Mouse (Mus musculus) natural killer cell, adult 2 months (primary cell): ENCODE results near the gene Igf2bp2.

Source experiments
- DNase-seq, 2 experiments: peaks; one replicate each; pipeline ENCODE4 v3.0.0; 2022; ENCODE audit warnings: low spot score in 2 of 2

The Igf2bp2 gene

DNA sequence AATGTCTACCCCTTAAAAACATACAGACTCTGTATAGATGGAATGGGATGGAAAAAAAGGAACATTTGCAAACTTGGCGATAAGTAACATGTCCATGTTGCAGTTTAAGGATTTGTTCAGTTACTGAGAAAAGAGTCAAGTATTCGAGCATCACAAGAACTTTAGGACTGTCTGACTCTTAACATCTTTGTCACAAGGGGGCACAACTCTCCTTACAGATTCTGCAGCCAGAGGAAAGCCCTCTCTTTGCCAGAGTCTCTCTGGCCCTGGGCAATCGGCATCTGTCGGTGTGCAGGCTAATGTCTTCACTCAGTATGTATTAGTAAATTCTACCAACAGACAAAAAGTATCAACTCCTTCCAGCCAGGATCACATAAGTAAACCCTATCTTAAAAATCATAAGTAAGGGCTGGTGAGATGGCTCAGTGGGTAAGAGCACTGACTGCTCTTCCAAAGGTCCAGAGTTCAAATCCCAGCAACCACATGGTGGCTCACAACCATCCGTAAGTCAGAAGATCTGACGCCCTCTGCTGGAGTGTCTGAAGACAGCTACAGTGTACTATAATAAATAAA lies 57.0 kb downstream of the Igf2bp2 start:
- DNase-seq = no peak

DNA sequence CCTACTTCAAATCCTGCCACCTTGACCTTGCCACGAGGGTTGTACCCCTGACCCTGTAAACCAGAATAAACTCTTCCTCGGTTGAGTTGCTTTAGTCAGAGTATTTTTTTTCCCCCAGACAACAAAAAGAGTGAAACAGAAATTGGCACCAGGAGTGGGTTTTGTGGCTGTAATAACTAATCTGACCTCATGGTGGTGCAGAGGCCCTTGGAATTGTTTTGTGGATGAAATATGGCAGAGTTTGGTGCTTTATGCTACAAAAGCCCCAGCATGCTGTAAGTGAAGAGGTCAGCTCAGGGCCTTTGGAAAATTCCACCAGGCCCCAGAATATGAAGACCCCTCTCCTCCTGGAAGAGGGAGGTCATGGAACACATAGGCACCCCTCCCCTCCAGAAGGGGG lies 63.0 kb downstream of the Igf2bp2 start:
- no peak for DNase-seq

DNA sequence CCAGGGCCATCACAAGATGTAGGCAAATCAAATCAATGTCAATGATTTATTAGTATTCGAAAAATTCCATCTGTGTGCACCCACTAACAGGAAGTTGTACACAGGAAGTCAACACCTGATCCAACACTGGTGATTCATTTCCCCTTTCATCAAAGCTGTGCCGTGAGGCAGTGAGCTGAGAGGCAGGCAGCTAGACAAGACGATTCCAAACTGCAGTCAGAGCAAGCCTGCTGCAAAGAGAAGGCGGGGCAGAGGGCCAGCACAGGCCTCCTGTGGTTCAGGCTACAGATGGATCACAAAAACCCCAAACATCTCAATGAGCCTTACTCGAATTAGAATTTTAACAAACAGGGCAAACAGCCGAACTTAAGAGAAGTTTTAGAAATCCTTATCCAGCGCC lies 65.4 kb downstream of the Igf2bp2 start:
- DNase-seq = no peak

- no peak for DNase-seq
Measured at GRCm38 (mm10) chr16:22095751-22096150, 67.3 kb downstream of the Igf2bp2 start.

GRCm38 (mm10) chr16:22091255-22091783 lies 71.8 kb downstream of the Igf2bp2 start:
- DNase-seq = no peak

- DNase-seq = no peak
Measured at GRCm38 (mm10) chr16:22085411-22085810, 77.7 kb downstream of the Igf2bp2 start.

- DNase-seq = no peak
Measured at GRCm38 (mm10) chr16:22080125-22080710, 82.9 kb downstream of the Igf2bp2 start.

- no peak for DNase-seq
Measured at GRCm38 (mm10) chr16:22076620-22076941, 86.5 kb downstream of the Igf2bp2 start.

GRCm38 (mm10) chr16:22075829-22076619 lies 87.1 kb downstream of the Igf2bp2 start:
- DNase-seq = no peak

- DNase-seq = no peak
Measured at GRCm38 (mm10) chr16:22075067-22075466, 88.0 kb downstream of the Igf2bp2 start.

GRCm38 (mm10) chr16:22071361-22071760 lies 91.7 kb downstream of the Igf2bp2 start:
- no peak for DNase-seq

DNA sequence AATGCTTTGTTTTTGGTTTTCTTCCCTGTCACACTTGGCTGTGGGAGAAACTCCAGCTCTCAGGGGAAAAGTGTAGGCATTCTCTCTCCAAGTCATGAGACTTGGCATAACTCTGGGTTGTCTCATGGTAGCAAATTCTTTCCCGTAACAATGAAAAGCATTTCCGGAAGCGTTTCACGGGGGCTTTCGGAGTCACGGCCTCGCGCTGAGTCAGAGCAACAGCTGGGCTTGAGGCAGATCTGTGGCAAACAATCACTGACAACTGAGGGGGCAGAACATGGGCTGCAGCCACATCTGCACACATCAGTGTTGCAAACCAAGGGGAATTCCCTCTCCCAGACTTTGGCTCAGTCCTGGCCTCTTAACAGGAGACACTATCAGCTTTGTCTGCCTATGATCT lies 95.7 kb downstream of the Igf2bp2 start:
- no peak for DNase-seq

- DNase-seq = no peak
Measured at GRCm38 (mm10) chr16:22065536-22065935, 97.6 kb downstream of the Igf2bp2 start.

DNA sequence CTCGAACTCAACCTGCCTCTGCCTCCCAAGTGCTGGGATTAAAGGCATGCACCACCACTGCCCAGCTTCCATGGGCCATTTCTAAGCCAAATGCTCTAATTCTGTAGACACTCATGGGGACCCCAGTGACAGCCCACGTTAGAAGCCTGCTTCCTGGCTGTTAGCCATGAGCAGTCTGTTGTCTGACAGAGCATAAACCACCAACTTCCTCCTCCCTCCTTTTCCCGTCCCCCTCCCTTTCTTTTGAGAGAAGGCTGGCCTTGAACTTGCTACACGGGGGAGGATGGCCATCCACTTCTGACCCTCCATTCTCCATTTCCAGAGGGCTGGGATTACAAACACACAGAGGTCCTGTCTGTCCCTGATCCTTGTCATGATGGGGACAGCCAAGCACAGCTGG lies 100.8 kb downstream of the Igf2bp2 start:
- DNase-seq = no peak

DNA sequence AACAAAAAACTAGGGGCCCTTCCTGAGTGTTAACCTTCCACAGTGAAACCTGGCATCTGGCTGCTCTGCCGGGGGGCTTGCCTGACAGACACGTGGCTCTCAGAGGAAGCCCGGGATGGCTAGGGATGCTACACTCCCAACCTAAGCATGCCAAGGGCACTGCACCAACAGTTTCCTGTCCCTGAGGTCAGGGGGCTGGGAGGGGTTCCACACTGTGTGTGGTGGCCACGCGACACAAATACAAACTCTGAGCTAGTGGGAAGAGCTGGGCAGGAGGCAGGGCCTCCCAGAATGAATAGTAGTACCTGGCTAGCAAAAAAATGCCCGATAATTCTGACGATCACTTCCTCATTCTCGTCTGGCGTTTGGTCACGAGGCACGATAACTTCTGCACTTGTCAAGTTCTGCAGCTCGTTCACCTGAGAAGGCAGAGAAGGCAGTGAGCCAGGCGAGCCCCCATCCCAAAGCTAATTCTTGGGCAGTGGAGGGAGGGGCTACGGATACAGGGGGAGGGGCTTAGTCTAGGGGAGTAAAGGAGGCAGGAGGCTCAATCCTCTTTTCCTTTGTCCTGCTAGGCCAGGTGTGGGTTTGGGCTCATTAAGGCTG lies 101.4 kb downstream of the Igf2bp2 start:
- peak in 1 of 2 experiments; percentile 49 for DNase-seq

- DNase-seq = no peak
Measured at GRCm38 (mm10) chr16:22060416-22060815, 102.7 kb downstream of the Igf2bp2 start.

GRCm38 (mm10) chr16:22058871-22059270 lies 104.2 kb downstream of the Igf2bp2 start:
- DNase-seq = no peak

DNA sequence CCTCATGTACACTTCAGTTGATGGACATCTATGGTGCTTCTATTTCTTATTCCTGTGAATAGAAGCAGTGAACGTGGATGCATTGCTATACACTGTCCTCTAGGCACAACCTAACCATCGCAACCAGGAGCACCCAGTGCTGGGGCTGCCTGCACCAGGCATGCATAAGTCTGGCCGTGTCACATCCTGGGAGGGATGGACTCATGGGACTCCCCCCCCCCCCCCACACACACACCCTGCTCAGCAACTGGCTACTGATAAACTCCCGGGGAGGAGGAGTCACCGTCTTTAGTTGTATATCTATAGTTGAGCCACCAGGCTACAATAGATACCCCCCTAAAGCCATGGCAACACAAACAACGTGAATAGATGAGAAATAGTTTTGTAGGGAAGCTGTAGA lies 105.6 kb downstream of the Igf2bp2 start:
- DNase-seq = no peak

- no peak for DNase-seq
Measured at GRCm38 (mm10) chr16:22053411-22053810, 109.7 kb downstream of the Igf2bp2 start.

- no peak for DNase-seq
Measured at GRCm38 (mm10) chr16:22046739-22047366, 116.2 kb downstream of the Igf2bp2 start.

- no peak for DNase-seq
Measured at GRCm38 (mm10) chr16:22045930-22046329, 117.2 kb downstream of the Igf2bp2 start.

DNA sequence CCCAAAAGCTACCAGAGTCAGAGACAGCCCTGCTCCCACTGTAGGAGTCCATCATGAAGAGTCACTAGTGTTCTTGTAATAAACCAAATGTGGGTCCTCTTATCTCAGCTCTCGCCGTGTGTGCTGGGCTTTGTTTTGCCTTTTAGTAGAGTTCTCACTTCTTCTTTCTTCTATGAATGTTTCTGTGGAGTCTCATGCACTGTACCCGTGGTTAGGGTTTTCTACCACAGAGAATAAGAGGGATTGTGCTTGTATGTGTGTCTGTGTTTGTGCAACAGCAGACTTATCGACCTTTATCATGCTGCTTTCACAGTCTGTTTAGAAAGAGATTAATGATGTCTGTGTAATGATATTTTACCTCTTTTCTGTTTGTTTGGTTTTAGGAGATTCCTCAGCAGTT lies 119.3 kb downstream of the Igf2bp2 start:
- DNase-seq = no peak
